ENCODE assay signal across 8 mouse cellular contexts in the genomic region with DNA sequence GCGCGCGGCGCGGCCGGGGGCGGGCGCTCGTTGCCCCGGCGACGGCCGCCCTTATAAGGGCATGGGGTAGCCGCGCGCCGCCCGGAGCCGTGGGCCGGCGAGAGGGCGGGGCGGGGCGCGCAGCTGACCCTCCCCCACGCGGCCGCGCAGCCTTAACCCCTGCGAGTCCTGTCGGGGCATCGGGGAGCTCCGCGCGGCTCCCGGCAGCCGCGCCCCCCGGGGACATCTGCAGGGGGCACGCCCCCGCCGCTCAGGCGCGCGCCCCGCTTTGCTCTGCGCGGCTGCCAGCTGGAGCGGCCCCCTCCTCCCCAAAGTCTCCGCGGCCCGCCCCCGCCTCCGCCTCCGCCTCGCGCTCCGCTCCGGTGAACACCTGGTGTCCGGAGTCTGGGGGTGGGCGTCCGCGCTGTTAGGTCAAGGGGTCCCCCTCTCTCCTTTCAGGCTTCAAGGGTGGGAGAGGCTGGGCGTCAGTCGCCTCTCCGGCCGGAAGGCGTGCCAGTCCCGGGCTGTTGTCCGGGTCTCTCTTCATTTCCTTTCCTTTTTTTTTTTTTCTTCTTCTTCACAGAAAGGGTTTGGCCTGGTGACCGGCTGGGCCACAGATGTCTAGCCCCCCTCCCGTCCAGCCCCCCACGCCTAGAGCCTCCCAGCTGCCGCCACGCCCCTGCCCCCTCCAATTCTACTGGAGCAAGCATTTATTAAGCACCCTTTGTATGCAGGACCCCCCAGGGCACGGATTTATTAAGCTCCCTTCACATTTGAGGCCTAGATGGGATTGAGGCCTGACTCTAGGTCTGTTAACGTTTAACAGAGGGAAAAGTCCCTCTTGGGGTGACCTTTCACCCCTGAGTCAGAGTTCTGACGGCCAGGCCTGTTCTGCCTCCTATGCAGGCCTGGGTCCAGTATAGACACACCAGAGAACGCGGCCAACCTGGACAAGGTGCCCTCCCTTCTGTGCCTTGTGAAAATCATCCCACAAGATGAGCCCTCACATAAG. TPM values are rescaled to one million over a fixed set of nuclear protein-coding genes. Genes with fewer than 3 reads are reported as not detected.
DNase-seq lines count a peak whose midpoint lies in the region; ATAC-seq lines count a peak whose summit lies in the region.

No protein-coding gene starts in this region.

- peaks cover 62% of the 10 kb centered on the region for H3K27me3 ChIP-seq in erythroblast, embryonic 14.5 days (ENCODE audit: control insufficient read depth)
- peaks cover 36% of the 10 kb centered on the region for H3K27me3 ChIP-seq in liver, embryonic 11.5 days (replicated peaks; ENCODE audit: control insufficient read depth, insufficient read depth, low read length)

- H3K4me1 ChIP-seq in erythroblast, embryonic 14.5 days (ENCODE audit: control insufficient read depth) = peaks cover 16% of the 10 kb centered on the region
- H3K4me1 ChIP-seq in liver, embryonic 11.5 days (replicated peaks; ENCODE audit: control insufficient read depth, insufficient read depth, low read length) = peaks cover 35% of the 10 kb centered on the region

- peaks cover 5% of the 10 kb centered on the region; the same call in 1 of the 2 replicates for H3K36me3 ChIP-seq in erythroblast, embryonic 14.5 days (ENCODE audit: control insufficient read depth)
- peaks cover 7% of the 10 kb centered on the region for H3K36me3 ChIP-seq in liver, embryonic 11.5 days (ENCODE audit: control insufficient read depth, insufficient read depth, low read length)

- peak; percentile 95 for DNase-seq in embryo, embryonic 11 days
- peak; percentile 78 for DNase-seq in heart, adult 8-10 months (ENCODE audit: low spot score)
- peak; percentile 89 to 93 for DNase-seq in kidney, adult 8-10 months
- peak; percentile 86 for DNase-seq in liver, embryonic 11.5 days (ENCODE audit: low spot score)
- DNase-seq in spleen, postnatal 4 days (ENCODE audit: low spot score in 2 of 2) = peak; percentile 70 to 81

- H3K4me2 ChIP-seq in liver, embryonic 11.5 days = peak overlapping the region; percentile 97

- no peak for ATAC-seq in erythroblast, adult 5-6 weeks (replicated peaks; ENCODE audit: low FRiP score, poor library complexity, severe bottlenecking)
- peak; percentile 80 for ATAC-seq in liver, embryonic 11.5 days (replicated peaks; ENCODE audit: low FRiP score)
- ATAC-seq in monocyte, adult 5-6 weeks (replicated peaks; ENCODE audit: insufficient number of reproducible peaks, low FRiP score, low TSS enrichment, poor library complexity, severe bottlenecking) = 0 out of 2 replicates have a peak, but pooled peaks have one; percentile 41

- H3K9me3 ChIP-seq in erythroblast, embryonic 14.5 days (ENCODE audit: control insufficient read depth, low read length) = peaks cover 5% of the 10 kb centered on the region; the same call in 1 of the 2 replicates
- no peaks in the 10 kb centered on the region for H3K9me3 ChIP-seq in liver, embryonic 11.5 days (ENCODE audit: control insufficient read depth, low read length)

- H3K4me3 ChIP-seq in erythroblast, embryonic 14.5 days (replicated peaks) = peak overlapping the region; percentile 63
- peak overlapping the region; percentile 81 for H3K4me3 ChIP-seq in liver, embryonic 11.5 days (ENCODE audit: low read depth, low read length)

- 5% methylated on average over 66 of the region's 80 CpGs for WGBS in liver, embryonic 11.5 days

- peak overlapping the region; percentile 84 for H3K27ac ChIP-seq in liver, embryonic 11.5 days (ENCODE audit: low read depth, low read length)

- peak overlapping the region; percentile 79 for H3K9ac ChIP-seq in liver, embryonic 11.5 days (ENCODE audit: low read depth, low read length)

RNA-seq across cellular contexts. Expression of a gene that starts 0.5 kb away (rescaled TPM):
- polyA plus RNA-seq in erythroblast, embryonic 14.5 days (2012) = 0.41 and 0.60 TPM in 2 replicates
- total RNA-seq in erythroblast, adult 5-6 weeks (2015; ENCODE audit: low replicate concordance) = 1.7 and 6.9 TPM in 2 replicates
- 0.42 and 0.94 TPM in 2 replicates for total RNA-seq in erythroblast, adult 5-6 weeks (2017; ENCODE audit: low replicate concordance)
- 10 to 100 TPM; 44.3 to 52.2 (median 46.2) TPM for total RNA-seq in heart, adult 8-10 months (2022)
- 43.7 and 44.6 TPM in 2 replicates for polyA plus RNA-seq in liver, embryonic 11.5 days (2014; fragmentation: Nextera tagmentation; extraction: Ambion mirVana)
- total RNA-seq in monocyte, adult 5-6 weeks (2017) = 3.4 to 11.6 TPM (median 9.4 TPM) in 3 replicates

RNA-seq across cellular contexts. Expression of a gene that starts 11.2 kb away (rescaled TPM):
- 6.6 and 7.5 TPM in 2 replicates for polyA plus RNA-seq in erythroblast, embryonic 14.5 days (2012)
- total RNA-seq in erythroblast, adult 5-6 weeks (2015; ENCODE audit: low replicate concordance) = 2.1 and 4.0 TPM in 2 replicates
- total RNA-seq in erythroblast, adult 5-6 weeks (2017; ENCODE audit: low replicate concordance) = 2.6 and 3.2 TPM in 2 replicates
- total RNA-seq in heart, adult 8-10 months (2022) = 10 to 100 TPM; 11.2 to 15.0 (median 13.9) TPM
- polyA plus RNA-seq in liver, embryonic 11.5 days (2014; fragmentation: Nextera tagmentation; extraction: Ambion mirVana) = 5.8 and 6.9 TPM in 2 replicates
- 11.9 to 24.2 TPM (median 16.3 TPM) in 3 replicates for total RNA-seq in monocyte, adult 5-6 weeks (2017)

RNA-seq across cellular contexts. Expression of a gene that starts 13.3 kb away (rescaled TPM):
- polyA plus RNA-seq in erythroblast, embryonic 14.5 days (2012) = 0.03 and 0.10 TPM in 2 replicates
- not detected in 2 replicates for total RNA-seq in erythroblast, adult 5-6 weeks (2015; ENCODE audit: low replicate concordance)
- not detected in 2 replicates for total RNA-seq in erythroblast, adult 5-6 weeks (2017; ENCODE audit: low replicate concordance)
- 10 to 100 TPM; 20.8 to 33.7 (median 22.0) TPM for total RNA-seq in heart, adult 8-10 months (2022)
- 6.6 and 6.7 TPM in 2 replicates for polyA plus RNA-seq in liver, embryonic 11.5 days (2014; fragmentation: Nextera tagmentation; extraction: Ambion mirVana)
- total RNA-seq in monocyte, adult 5-6 weeks (2017) = 0.10 TPM in 1 of 3 replicates, not detected in the others

RNA-seq across cellular contexts. Expression of a gene that starts 14.4 kb away (rescaled TPM):
- polyA plus RNA-seq in erythroblast, embryonic 14.5 days (2012) = 15.4 and 18.1 TPM in 2 replicates
- total RNA-seq in erythroblast, adult 5-6 weeks (2015; ENCODE audit: low replicate concordance) = 31.9 and 60.8 TPM in 2 replicates
- 29.0 and 35.2 TPM in 2 replicates for total RNA-seq in erythroblast, adult 5-6 weeks (2017; ENCODE audit: low replicate concordance)
- 10 to 100 TPM; 70.0 to 72.7 (median 71.3) TPM for total RNA-seq in heart, adult 8-10 months (2022)
- 102 and 111 TPM in 2 replicates for polyA plus RNA-seq in liver, embryonic 11.5 days (2014; fragmentation: Nextera tagmentation; extraction: Ambion mirVana)
- 49.7 to 68.7 TPM (median 61.4 TPM) in 3 replicates for total RNA-seq in monocyte, adult 5-6 weeks (2017)

RNA-seq across cellular contexts. Expression of a gene that starts 15.6 kb away (rescaled TPM):
- polyA plus RNA-seq in erythroblast, embryonic 14.5 days (2012) = 16.3 and 17.0 TPM in 2 replicates
- total RNA-seq in erythroblast, adult 5-6 weeks (2015; ENCODE audit: low replicate concordance) = 35.2 and 37.4 TPM in 2 replicates
- total RNA-seq in erythroblast, adult 5-6 weeks (2017; ENCODE audit: low replicate concordance) = 34.8 and 38.3 TPM in 2 replicates
- 100 to 1,000 TPM; 176 to 184 (median 181) TPM for total RNA-seq in heart, adult 8-10 months (2022)
- polyA plus RNA-seq in liver, embryonic 11.5 days (2014; fragmentation: Nextera tagmentation; extraction: Ambion mirVana) = 86.9 and 97.8 TPM in 2 replicates
- 172 to 275 TPM (median 266 TPM) in 3 replicates for total RNA-seq in monocyte, adult 5-6 weeks (2017)

Comparison
In these comparisons a context has a peak if more than half of its experiments do, and no peak if none do; other contexts are left out.
1. RNA of a gene that starts 13.3 kb away (total RNA-seq): 20.8 to 33.7 TPM in heart, adult 8-10 months; not detected in erythroblast, adult 5-6 weeks and 0.10 TPM in monocyte, adult 5-6 weeks; every median in the first group is over 10 times any median in the second.
2. Peak in every context shown above with its lines, with median percentiles within 50 percentile points of each other: DNase-seq.